Comparison of ENCODE assay signal across 8 mouse cellular contexts in the genomic region with DNA sequence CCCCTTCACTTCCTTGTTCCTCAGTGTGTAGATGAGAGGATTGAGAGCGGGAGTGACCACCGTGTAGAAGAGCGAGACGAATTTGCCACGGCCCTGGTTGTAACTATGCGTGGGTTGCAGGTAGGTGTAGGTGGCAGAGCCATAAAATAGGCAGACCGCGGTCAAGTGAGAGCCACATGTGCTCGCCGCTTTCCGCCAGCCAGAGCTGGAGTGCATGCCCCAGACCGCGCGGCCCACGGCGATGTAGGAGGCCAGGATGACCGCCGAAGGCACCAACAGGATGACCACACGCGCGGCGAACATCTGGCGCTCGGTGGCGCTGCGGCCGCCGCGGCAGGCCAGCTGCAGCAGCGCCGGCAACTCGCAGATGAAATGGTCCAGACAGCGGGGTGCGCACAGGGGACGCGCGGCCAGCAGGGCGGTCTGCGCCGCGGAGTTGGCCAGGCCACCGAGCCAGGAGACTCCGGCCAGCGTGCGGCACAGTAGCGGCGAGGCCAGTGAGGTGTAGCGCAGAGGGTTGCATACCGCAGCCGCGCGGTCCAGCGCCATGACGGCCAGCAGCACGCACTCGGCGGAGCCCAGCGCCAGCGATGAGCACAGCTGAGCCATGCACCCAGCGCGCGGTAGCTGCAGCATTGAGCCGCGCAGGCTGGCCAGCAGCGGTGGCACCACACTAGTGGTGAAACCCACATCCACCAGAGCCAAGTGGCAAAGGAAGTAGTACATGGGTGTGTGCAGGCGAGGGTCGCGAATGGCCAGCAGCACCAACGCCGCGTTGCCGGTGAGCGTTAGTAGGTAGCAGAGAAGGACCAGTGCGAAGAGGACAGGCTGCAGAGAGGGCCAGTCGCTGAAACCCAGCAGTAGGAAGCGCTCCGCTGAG. TPM values are rescaled to one million over a fixed set of nuclear protein-coding genes. Genes with fewer than 3 reads are reported as not detected.
DNase-seq lines count a peak whose midpoint lies in the region; ATAC-seq lines count a peak whose summit lies in the region.

No protein-coding gene starts in this region.

- peak; percentile 95 for ATAC-seq in hindbrain, embryonic 15.5 days (ENCODE audit: low FRiP score, low read depth)
- 0 out of 2 replicates have a peak, but pooled peaks have one; percentile 15 for ATAC-seq in liver, embryonic 12.5 days

- H3K27me3 ChIP-seq in forebrain, embryonic 10.5 days (ENCODE audit: poor library complexity, severe bottlenecking), result peaks cover 54% of the 10 kb centered on the region
- peaks cover 16% of the 10 kb centered on the region for H3K27me3 ChIP-seq in hindbrain, embryonic 15.5 days
- peaks cover 57% of the 10 kb centered on the region for H3K27me3 ChIP-seq in liver, embryonic 12.5 days (replicated peaks)

- DNase-seq in heart, adult 11 months, result peak; percentile 82
- no peak for DNase-seq in heart, adult 9 months (ENCODE audit: low spot score in 2 of 2)
- peak; percentile 48 for DNase-seq in ZHBTc4 (ENCODE audit: low read depth, low spot score)
- peak; percentile 69 for DNase-seq in forebrain, embryonic 10.5 days (ENCODE audit: extremely low spot score, low spot score)
- DNase-seq in right cerebral cortex, postnatal 14 days, result peak; percentile 41
- DNase-seq in B cell, adult 2 months, result no peak

- H3K4me2 ChIP-seq in hindbrain, embryonic 15.5 days, result peak overlapping the region; percentile 86
- H3K4me2 ChIP-seq in liver, embryonic 12.5 days, result peak overlapping the region; percentile 66

- H3K4me1 ChIP-seq in forebrain, embryonic 10.5 days, result peaks cover 11% of the 10 kb centered on the region
- H3K4me1 ChIP-seq in hindbrain, embryonic 15.5 days (replicated peaks), result peaks cover 9% of the 10 kb centered on the region; the same call in 1 of the 2 replicates
- H3K4me1 ChIP-seq in liver, embryonic 12.5 days, result no peaks in the 10 kb centered on the region

- H3K4me3 ChIP-seq in forebrain, embryonic 10.5 days, result peak overlapping the region; percentile 65
- H3K4me3 ChIP-seq in hindbrain, embryonic 15.5 days, result peak overlapping the region; percentile 73
- H3K4me3 ChIP-seq in liver, embryonic 12.5 days, result peak overlapping the region; percentile 41

- under 1% methylated on average over 77 of the region's 77 CpGs for WGBS in forebrain, embryonic 10.5 days
- under 1% methylated on average over 77 of the region's 77 CpGs for whole genome bisulfite sequencing in hindbrain, embryonic 15.5 days
- WGBS in liver, embryonic 12.5 days (ENCODE audit: insufficient replicate concordance), result 2% methylated on average over 77 of the region's 77 CpGs

- no peaks in the 10 kb centered on the region for H3K36me3 ChIP-seq in forebrain, embryonic 10.5 days (replicated peaks)
- H3K36me3 ChIP-seq in hindbrain, embryonic 15.5 days, result no peaks in the 10 kb centered on the region
- H3K36me3 ChIP-seq in liver, embryonic 12.5 days, result no peaks in the 10 kb centered on the region

- no peaks in the 10 kb centered on the region for H3K9me3 ChIP-seq in forebrain, embryonic 10.5 days
- no peaks in the 10 kb centered on the region for H3K9me3 ChIP-seq in hindbrain, embryonic 15.5 days
- no peaks in the 10 kb centered on the region for H3K9me3 ChIP-seq in liver, embryonic 12.5 days (replicated peaks)

- H3K27ac ChIP-seq in forebrain, embryonic 10.5 days, result peak overlapping the region; percentile 64
- peak overlapping the region; percentile 84 for H3K27ac ChIP-seq in hindbrain, embryonic 15.5 days (replicated peaks)
- H3K27ac ChIP-seq in liver, embryonic 12.5 days, result no peak overlapping the region

- H3K9ac ChIP-seq in hindbrain, embryonic 15.5 days, result peak overlapping the region; percentile 66
- H3K9ac ChIP-seq in liver, embryonic 12.5 days, result no peak overlapping the region

RNA-seq across cellular contexts. Expression of a gene that starts 3.4 kb away (rescaled TPM):
- not detected in 2 replicates for polyA plus RNA-seq in forebrain, embryonic 10.5 days (2016; fragmentation: Nextera tagmentation; extraction: Ambion mirVana)
- polyA plus RNA-seq in hindbrain, embryonic 15.5 days (2015; fragmentation: Nextera tagmentation; extraction: Ambion mirVana), result 0.17 TPM in 1 of 2 replicates, not detected in the other
- polyA plus RNA-seq in liver, embryonic 12.5 days (2016; fragmentation: Nextera tagmentation; extraction: Ambion mirVana), result not detected in 2 replicates

RNA-seq across cellular contexts. Expression of a gene that starts 3.7 kb away (rescaled TPM):
- polyA plus RNA-seq in forebrain, embryonic 10.5 days (2016; fragmentation: Nextera tagmentation; extraction: Ambion mirVana), result not detected in 2 replicates
- not detected in 2 replicates for polyA plus RNA-seq in hindbrain, embryonic 15.5 days (2015; fragmentation: Nextera tagmentation; extraction: Ambion mirVana)
- polyA plus RNA-seq in liver, embryonic 12.5 days (2016; fragmentation: Nextera tagmentation; extraction: Ambion mirVana), result not detected in 2 replicates

RNA-seq across cellular contexts. Expression of a gene that starts 15.8 kb away (rescaled TPM):
- not detected in 2 replicates for polyA plus RNA-seq in forebrain, embryonic 10.5 days (2016; fragmentation: Nextera tagmentation; extraction: Ambion mirVana)
- polyA plus RNA-seq in hindbrain, embryonic 15.5 days (2015; fragmentation: Nextera tagmentation; extraction: Ambion mirVana), result 0.05 TPM in 1 of 2 replicates, not detected in the other
- not detected in 2 replicates for polyA plus RNA-seq in liver, embryonic 12.5 days (2016; fragmentation: Nextera tagmentation; extraction: Ambion mirVana)

RNA-seq across cellular contexts. Expression of a gene that starts 22.9 kb away (rescaled TPM):
- polyA plus RNA-seq in forebrain, embryonic 10.5 days (2016; fragmentation: Nextera tagmentation; extraction: Ambion mirVana), result not detected in 2 replicates
- polyA plus RNA-seq in hindbrain, embryonic 15.5 days (2015; fragmentation: Nextera tagmentation; extraction: Ambion mirVana), result not detected in 2 replicates
- polyA plus RNA-seq in liver, embryonic 12.5 days (2016; fragmentation: Nextera tagmentation; extraction: Ambion mirVana), result not detected in 2 replicates

RNA-seq across cellular contexts. Expression of a gene that starts 35.8 kb away (rescaled TPM):
- polyA plus RNA-seq in forebrain, embryonic 10.5 days (2016; fragmentation: Nextera tagmentation; extraction: Ambion mirVana), result not detected in 2 replicates
- polyA plus RNA-seq in hindbrain, embryonic 15.5 days (2015; fragmentation: Nextera tagmentation; extraction: Ambion mirVana), result not detected in 2 replicates
- not detected in 2 replicates for polyA plus RNA-seq in liver, embryonic 12.5 days (2016; fragmentation: Nextera tagmentation; extraction: Ambion mirVana)

Comparison
In these comparisons a context has a peak if more than half of its experiments do, and no peak if none do; other contexts are left out.
1. DNase-seq: peak in heart, adult 11 months (single experiment), ZHBTc4 (single experiment), forebrain, embryonic 10.5 days (single experiment) and right cerebral cortex, postnatal 14 days (single experiment); none in heart, adult 9 months (0 of 2) and B cell, adult 2 months (0 of 2).
2. Peak in every context shown above with its lines, with median percentiles within 50 percentile points of each other: H3K4me3 ChIP-seq.